Mouse (Mus musculus) heart, embryonic 11.5 days (tissue): Measurements from ENCODE around the gene Runx2. TPM values are rescaled to one million over a fixed set of nuclear protein-coding genes. Genes with fewer than 3 reads are reported as not detected.

ENCODE experiments used
- ATAC-seq: fragments of 200-750 bp; cut with Nextera tagmentation; replicated peaks from 2 replicates; pipeline ENCODE4 v1.8.0; 2017; ENCODE audit warnings: moderate library complexity; ENCODE audit not compliant: insufficient number of reproducible peaks, low FRiP score, low TSS enrichment
- H3K27ac ChIP-seq: fragments of 300-500 bp; sonication (generic); 2 replicates; pipeline ENCODE4 v1.5.1; 2014; ENCODE audit warnings: mild to moderate bottlenecking, low read depth, low read length
- H3K27me3 ChIP-seq: fragments of 300-500 bp; sonication (generic); 2 replicates; pipeline ENCODE4 v1.6.1; 2014; ENCODE audit warnings: mild to moderate bottlenecking, low read length, mixed read lengths; ENCODE audit not compliant: control insufficient read depth, insufficient read depth
- H3K36me3 ChIP-seq: fragments of 300-500 bp; sonication (generic); 2 replicates; pipeline ENCODE4 v1.6.1; 2014; ENCODE audit warnings: mild to moderate bottlenecking, low read length, moderate library complexity, mixed read lengths; ENCODE audit not compliant: control insufficient read depth, insufficient read depth
- H3K4me1 ChIP-seq: fragments of 300-500 bp; sonication (generic); 2 replicates; pipeline ENCODE4 v1.6.1; 2014; ENCODE audit warnings: low read length; ENCODE audit not compliant: control insufficient read depth, insufficient read depth
- H3K4me2 ChIP-seq: fragments of 300-500 bp; sonication (generic); 2 replicates; pipeline ENCODE4 v1.6.1; 2014; ENCODE audit warnings: mild to moderate bottlenecking, moderate library complexity
- H3K4me3 ChIP-seq: fragments of 300-500 bp; sonication (generic); 2 replicates; pipeline ENCODE4 v1.5.1; 2014; ENCODE audit warnings: low read depth, low read length
- H3K9ac ChIP-seq: fragments of 300-500 bp; sonication (generic); 2 replicates; pipeline ENCODE4 v1.6.1; 2014; ENCODE audit warnings: mild to moderate bottlenecking, low read depth, low read length, moderate library complexity
- H3K9me3 ChIP-seq: fragments of 300-500 bp; sonication (generic); replicated peaks from 2 replicates; pipeline ENCODE4 v1.6.1; 2016; ENCODE audit warnings: low read length; ENCODE audit not compliant: control insufficient read depth
- WGBS: fragments of 180-500 bp; shearing (Covaris S2); extraction: QIAGEN DNeasy Blood & Tissue Kit; methylation state at CpG from one replicate; pipeline ENCODE4 v1.1.7; 2014; ENCODE audit not compliant: insufficient replicate concordance; 5-methylcytosine and 5-hydroxymethylcytosine counted together
- polyA plus RNA-seq: library from polyadenylated mRNA; unstranded; fragments of >200 nt; fragmentation: Nextera tagmentation; extraction: Ambion mirVana; gene quantifications from 2 replicates; pipeline ENCODE4 v1.2.1, GENCODE M21; 2014

The Runx2 gene
- polyA plus RNA-seq, 1 experiment from 2014 or later: 0.62 TPM

GRCm38 (mm10) chr17:44818825-44819224, 4.2 kb upstream of the Runx2 start:
- no peak for ATAC-seq
- Histone ChIP-seq H3K4me1 (0 out of 2 replicates have a peak, but pooled peaks cover 3% of the 10 kb centered on the region), H3K36me3 (no peaks in the 10 kb centered on the region), H3K4me3 (no peak overlapping the region), H3K9ac (no peak overlapping the region), H3K27me3 (no peaks in the 10 kb centered on the region), H3K27ac (no peak overlapping the region), H3K9me3 (no peaks in the 10 kb centered on the region), H3K4me2 (no peak overlapping the region)
- WGBS: 76% methylated on average over 2 of the region's 2 CpGs

- Histone ChIP-seq H3K9me3 (no peaks in the 10 kb centered on the region), H3K36me3 (no peaks in the 10 kb centered on the region), H3K27ac (no peak overlapping the region), H3K4me2 (no peak overlapping the region), H3K9ac (no peak overlapping the region), H3K4me3 (no peak overlapping the region), H3K27me3 (no peaks in the 10 kb centered on the region), H3K4me1 (no peaks in the 10 kb centered on the region)
- no peak for ATAC-seq
- WGBS: 87% methylated on average over 1 of the region's 1 CpGs
These were observed 7.6 kb downstream of the Runx2 start for GRCm38 (mm10) chr17:44807031-44807430.

- WGBS: 24% methylated on average over 3 of the region's 3 CpGs
- H3K36me3 ChIP-seq: no peaks in the 10 kb centered on the region
- no peak for ATAC-seq
These were observed 17.3 kb downstream of the Runx2 start for GRCm38 (mm10) chr17:44797331-44797730.

GRCm38 (mm10) chr17:44792218-44792917, 22.2 kb downstream of the Runx2 start:
- WGBS: 81% methylated on average over 12 of the region's 12 CpGs
- peaks cover 3% of the 10 kb centered on the region; the same call in 1 of the 2 replicates for H3K36me3 ChIP-seq
- H3K4me3 ChIP-seq: no peak overlapping the region
- H3K9me3 ChIP-seq: no peaks in the 10 kb centered on the region
- H3K27ac ChIP-seq: no peak overlapping the region
- H3K27me3 ChIP-seq: no peaks in the 10 kb centered on the region
- no peak overlapping the region for H3K9ac ChIP-seq
- ATAC-seq: no peak
- H3K4me1 ChIP-seq: no peaks in the 10 kb centered on the region
- no peak overlapping the region for H3K4me2 ChIP-seq

More at GRCm38 (mm10) chr17:44797331-44797730, 17.3 kb downstream of the Runx2 start:
- H3K27ac ChIP-seq: no peak overlapping the region
- H3K9me3 ChIP-seq: no peaks in the 10 kb centered on the region
- H3K9ac ChIP-seq: no peak overlapping the region
- H3K27me3 ChIP-seq: no peaks in the 10 kb centered on the region
- no peak overlapping the region for H3K4me3 ChIP-seq
- H3K4me2 ChIP-seq: no peak overlapping the region
- no peaks in the 10 kb centered on the region for H3K4me1 ChIP-seq

- ATAC-seq: no peak
- no peak overlapping the region for H3K27ac ChIP-seq
- H3K27me3 ChIP-seq: no peaks in the 10 kb centered on the region
- H3K4me1 ChIP-seq: no peaks in the 10 kb centered on the region
- no peak overlapping the region for H3K4me2 ChIP-seq
- H3K36me3 ChIP-seq: peaks cover 3% of the 10 kb centered on the region; the same call in 1 of the 2 replicates
- no peak overlapping the region for H3K4me3 ChIP-seq
- no peak overlapping the region for H3K9ac ChIP-seq
- 76% methylated on average over 5 of the region's 5 CpGs for WGBS
- H3K9me3 ChIP-seq: no peaks in the 10 kb centered on the region
These were observed 25.4 kb downstream of the Runx2 start for GRCm38 (mm10) chr17:44788982-44789747.

- no peak overlapping the region for H3K27ac ChIP-seq
- H3K9ac ChIP-seq: no peak overlapping the region
- no peaks in the 10 kb centered on the region for H3K9me3 ChIP-seq
- ATAC-seq: no peak
- H3K36me3 ChIP-seq: no peaks in the 10 kb centered on the region
- no peaks in the 10 kb centered on the region for H3K27me3 ChIP-seq
- no peak overlapping the region for H3K4me2 ChIP-seq
- 0 out of 2 replicates have a peak, but pooled peaks cover 1% of the 10 kb centered on the region for H3K4me1 ChIP-seq
- H3K4me3 ChIP-seq: no peak overlapping the region
- WGBS: 73% methylated on average over 2 of the region's 2 CpGs
These were observed 31.5 kb downstream of the Runx2 start for GRCm38 (mm10) chr17:44783143-44783542.

- Histone ChIP-seq H3K4me2 (no peak overlapping the region), H3K9ac (no peak overlapping the region), H3K36me3 (no peaks in the 10 kb centered on the region), H3K27me3 (no peaks in the 10 kb centered on the region), H3K4me1 (0 out of 2 replicates have a peak, but pooled peaks cover 5% of the 10 kb centered on the region), H3K27ac (no peak overlapping the region), H3K9me3 (no peaks in the 10 kb centered on the region), H3K4me3 (no peak overlapping the region)
- 86% methylated on average over 4 of the region's 4 CpGs for WGBS
- no peak for ATAC-seq
These were observed 32.2 kb downstream of the Runx2 start for GRCm38 (mm10) chr17:44782366-44782765.

- H3K4me3 ChIP-seq: no peak overlapping the region
- H3K4me2 ChIP-seq: no peak overlapping the region
- 0 out of 2 replicates have a peak, but pooled peaks cover 5% of the 10 kb centered on the region for H3K4me1 ChIP-seq
- ATAC-seq: no peak
- H3K9me3 ChIP-seq: no peaks in the 10 kb centered on the region
- no peak overlapping the region for H3K27ac ChIP-seq
- no peak overlapping the region for H3K9ac ChIP-seq
- H3K27me3 ChIP-seq: no peaks in the 10 kb centered on the region
- WGBS: 48% methylated on average over 4 of the region's 4 CpGs
- no peaks in the 10 kb centered on the region for H3K36me3 ChIP-seq
These were observed 34.2 kb downstream of the Runx2 start for GRCm38 (mm10) chr17:44780353-44780752.
